Mouse (Mus musculus) spleen, postnatal 36 days (tissue): Measurements from ENCODE around the gene Fank1.

Source experiments
- DNase-seq, 2 experiments: peaks; one replicate each; pipeline ENCODE4 v3.0.0; 2022; ENCODE audit warnings: low spot score in 2 of 2, mixed read lengths in 1 of 2

Gene Fank1

GRCm38 (mm10) chr7:133768027-133768426 is 8.6 kb upstream of the Fank1 start:
- no peak for DNase-seq

GRCm38 (mm10) chr7:133768517-133768916 is 8.1 kb upstream of the Fank1 start:
- DNase-seq, result no peak

- no peak for DNase-seq
Measured at GRCm38 (mm10) chr7:133775179-133775578, 1.5 kb upstream of the Fank1 start.

GRCm38 (mm10) chr7:133775796-133776625 is 650 bp upstream of the Fank1 start:
- no peak for DNase-seq

- DNase-seq, result no peak
Measured at GRCm38 (mm10) chr7:133781583-133781982, 4.9 kb downstream of the Fank1 start.

- DNase-seq, result no peak
Measured at GRCm38 (mm10) chr7:133781991-133782390, 5.3 kb downstream of the Fank1 start.

GRCm38 (mm10) chr7:133782717-133783435 is 6.2 kb downstream of the Fank1 start, which contains the start of gene Dhx32:
TSS of gene Dhx32 (minus strand) at chr7:133782726.
- DNase-seq, result peak; percentile 17 to 41

GRCm38 (mm10) chr7:133787571-133787970 is 10.9 kb downstream of the Fank1 start:
- DNase-seq, result no peak

- no peak for DNase-seq
Measured at GRCm38 (mm10) chr7:133788147-133788546, 11.5 kb downstream of the Fank1 start.

GRCm38 (mm10) chr7:133790171-133790570 is 13.5 kb downstream of the Fank1 start:
- no peak for DNase-seq

- no peak for DNase-seq
Measured at GRCm38 (mm10) chr7:133790608-133791229, 14.1 kb downstream of the Fank1 start.

- no peak for DNase-seq
Measured at GRCm38 (mm10) chr7:133792771-133793170, 16.1 kb downstream of the Fank1 start.

- DNase-seq, result no peak
Measured at GRCm38 (mm10) chr7:133793248-133794131, 16.8 kb downstream of the Fank1 start.

- DNase-seq, result no peak
Measured at GRCm38 (mm10) chr7:133794720-133795119, 18.1 kb downstream of the Fank1 start.

- DNase-seq, result no peak
Measured at GRCm38 (mm10) chr7:133799928-133800327, 23.3 kb downstream of the Fank1 start.

- DNase-seq, result no peak
Measured at GRCm38 (mm10) chr7:133801823-133802222, 25.2 kb downstream of the Fank1 start.

- DNase-seq, result no peak
Measured at GRCm38 (mm10) chr7:133805614-133806175, 29.0 kb downstream of the Fank1 start.

GRCm38 (mm10) chr7:133812927-133813326 is 36.3 kb downstream of the Fank1 start:
- no peak for DNase-seq

- no peak for DNase-seq
Measured at GRCm38 (mm10) chr7:133813331-133813730, 36.7 kb downstream of the Fank1 start.

GRCm38 (mm10) chr7:133823751-133824150 is 47.1 kb downstream of the Fank1 start:
- no peak for DNase-seq

GRCm38 (mm10) chr7:133824579-133824978 is 47.9 kb downstream of the Fank1 start:
- DNase-seq, result no peak
